Mouse (Mus musculus) thymus, postnatal 10 days (tissue): ENCODE data around the gene Cpne8.
"Not testable (repeated sequence)": the region's sequence is repeated elsewhere in the genome, so short reads cannot be mapped to it uniquely, and the experiment has no call there.

Experiments used
- DNase-seq, 2 experiments: peaks; one replicate each; pipeline ENCODE4 v3.0.0; 2021; ENCODE audit warnings: low spot score in 2 of 2

Gene Cpne8

DNA sequence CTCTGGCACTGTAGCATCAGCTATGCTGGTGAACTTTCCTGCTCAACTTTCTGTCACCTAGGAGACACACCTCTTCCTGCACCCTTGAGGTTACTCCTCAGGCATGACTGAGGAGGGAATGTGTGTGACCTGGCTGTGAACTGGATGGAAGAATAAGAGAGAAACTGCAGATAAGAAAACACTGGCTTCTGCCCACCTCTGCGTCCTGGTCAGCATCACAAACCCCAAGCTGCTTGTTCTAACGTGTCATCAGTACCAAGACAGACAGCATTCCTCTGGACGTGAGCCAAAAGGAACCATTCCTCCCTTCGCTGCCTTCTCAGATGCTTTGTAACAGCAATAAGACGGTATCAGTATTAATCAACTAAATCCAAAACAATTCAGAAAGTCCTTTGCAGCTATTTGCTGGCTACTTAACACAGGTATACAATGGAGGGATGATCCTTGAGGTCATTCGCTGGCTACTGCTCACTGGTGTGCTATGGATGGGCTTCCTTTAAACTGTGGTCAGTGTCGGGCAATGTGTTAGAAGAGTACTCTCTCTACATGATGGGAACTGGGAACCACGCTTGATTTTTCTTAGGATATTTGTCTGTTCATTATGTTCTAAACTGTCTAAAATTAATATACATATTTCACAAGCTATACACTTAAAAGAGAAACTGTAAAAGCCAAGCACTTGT, 63.0 kb downstream of the Cpne8 start:
- no peak for DNase-seq

- DNase-seq: not testable (repeated sequence)
Observed at GRCm38 (mm10) chr15:90610767-90611166, 68.5 kb downstream of the Cpne8 start.

DNA sequence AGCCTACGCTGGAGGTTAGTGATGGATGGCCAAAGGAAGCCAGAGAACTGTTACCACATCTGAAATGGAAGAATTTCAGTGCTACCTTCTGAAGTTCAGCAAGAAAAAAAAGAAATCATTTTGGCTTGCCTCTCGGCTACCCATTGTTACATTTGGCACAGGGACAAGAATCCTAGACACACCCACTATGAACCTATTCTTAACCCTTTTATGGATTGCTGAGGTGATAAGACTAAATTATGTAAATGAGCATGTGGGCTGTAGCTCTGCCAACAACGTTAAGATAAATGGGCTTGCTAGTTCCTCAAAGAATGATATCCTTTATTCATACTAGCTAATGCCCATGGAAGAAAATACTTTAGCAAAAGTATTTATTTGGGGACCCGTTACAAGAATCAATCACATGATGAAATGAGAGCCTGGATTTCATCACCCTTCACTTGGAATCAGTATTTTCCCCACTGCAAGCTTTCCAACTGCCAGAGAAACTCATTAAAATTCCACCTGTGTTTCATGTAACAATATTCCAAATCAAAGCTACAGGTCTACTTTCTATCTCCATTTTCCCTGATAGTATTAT, 69.3 kb downstream of the Cpne8 start:
- DNase-seq: no peak

DNA sequence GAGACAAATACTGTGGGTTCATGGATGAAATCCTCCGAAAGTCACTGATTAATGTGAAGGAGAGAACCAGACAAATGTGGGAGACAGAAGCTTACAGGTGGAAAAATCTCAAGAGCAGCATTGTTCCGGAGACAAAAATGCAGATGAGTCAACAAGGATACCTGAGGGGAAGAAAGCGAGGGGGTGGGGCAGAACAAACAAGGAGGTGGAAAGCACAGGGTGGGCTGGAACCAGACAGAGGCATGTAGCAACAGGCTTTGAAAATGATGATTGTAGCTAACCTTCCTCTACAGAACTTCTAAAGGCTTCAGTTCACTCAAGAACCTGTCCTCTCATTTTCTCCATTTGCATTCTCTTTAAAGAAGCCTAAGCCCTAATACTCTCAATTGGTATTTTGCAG, 70.9 kb downstream of the Cpne8 start:
- DNase-seq: no peak

- no peak for DNase-seq
Observed at GRCm38 (mm10) chr15:90607181-90607580, 72.1 kb downstream of the Cpne8 start.

- DNase-seq: no peak
Observed at GRCm38 (mm10) chr15:90603676-90604075, 75.6 kb downstream of the Cpne8 start.

DNA sequence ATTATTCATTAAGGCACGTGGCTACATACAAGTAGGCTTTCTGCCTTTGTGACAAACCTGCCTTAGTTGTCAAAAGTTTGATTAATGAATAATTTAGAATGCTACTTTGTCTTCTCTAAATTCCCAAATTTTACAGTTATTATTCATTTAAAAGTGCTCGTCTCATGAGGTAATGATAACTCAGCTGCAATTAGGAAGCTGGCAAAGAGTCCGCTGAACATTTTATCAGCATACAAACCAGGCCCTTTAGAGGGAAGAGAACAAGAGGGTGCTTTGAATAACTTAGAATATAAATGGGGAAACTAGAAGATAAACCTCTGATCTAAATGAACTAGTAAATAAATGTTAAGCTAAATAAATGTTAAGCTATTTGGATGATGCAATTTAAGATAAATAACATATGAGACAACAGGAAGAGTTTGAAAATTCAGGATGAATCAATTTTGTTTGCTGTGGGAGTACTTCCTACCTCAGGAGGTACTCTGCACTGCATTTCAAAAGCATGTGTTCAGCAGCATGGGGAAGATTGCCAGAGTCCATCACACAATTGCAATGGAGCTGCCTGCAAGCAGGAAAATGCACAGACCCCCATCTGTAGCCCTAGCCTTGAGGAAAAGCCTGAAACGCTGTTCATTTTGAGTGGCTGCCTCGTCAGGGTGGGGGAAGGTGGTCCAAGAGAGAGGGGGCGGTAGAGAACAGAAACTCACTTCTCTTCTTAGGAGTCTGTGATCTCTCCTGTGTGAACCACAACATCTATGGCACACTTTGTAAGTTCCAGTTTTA, 81.3 kb downstream of the Cpne8 start:
- DNase-seq: no peak

DNA sequence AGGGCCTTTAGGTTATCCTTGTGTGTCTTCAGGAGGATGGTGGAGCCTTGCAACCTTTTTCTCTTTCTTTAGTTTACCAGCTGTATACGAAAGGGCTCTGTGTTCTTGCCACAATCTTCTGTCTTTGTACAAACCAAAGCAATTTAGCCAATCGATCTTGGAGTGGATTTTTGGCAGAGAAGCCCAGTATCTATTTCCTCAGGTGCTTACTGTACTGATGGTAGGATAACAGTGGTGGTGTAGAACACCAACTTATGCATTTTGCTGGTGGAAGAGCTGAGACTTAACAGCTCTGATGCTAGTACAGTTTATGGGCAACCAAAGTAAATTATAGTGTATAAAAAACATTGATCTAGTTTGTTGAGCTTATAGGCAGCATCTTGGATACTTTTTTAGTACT, 83.6 kb downstream of the Cpne8 start:
- no peak for DNase-seq

DNA sequence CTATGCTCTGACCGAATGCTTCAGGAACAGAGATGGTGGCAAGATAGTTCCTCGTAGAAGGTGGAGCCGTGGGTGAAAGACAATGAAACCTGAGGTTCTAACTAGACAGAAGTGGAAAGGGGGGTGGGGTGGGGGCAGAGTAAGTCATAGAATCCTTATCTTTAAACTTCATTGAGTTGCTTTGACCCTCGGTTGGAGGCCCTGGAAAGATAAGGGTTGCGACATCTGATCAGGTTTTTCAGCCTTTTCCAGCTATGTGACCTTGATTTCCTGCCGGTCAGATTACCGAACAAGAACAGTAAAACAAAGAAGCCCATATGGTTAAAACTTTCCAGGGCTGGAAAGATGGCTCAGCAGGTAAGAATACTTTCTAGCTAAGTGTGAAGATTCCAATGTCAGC, 89.6 kb downstream of the Cpne8 start:
- no peak for DNase-seq

DNA sequence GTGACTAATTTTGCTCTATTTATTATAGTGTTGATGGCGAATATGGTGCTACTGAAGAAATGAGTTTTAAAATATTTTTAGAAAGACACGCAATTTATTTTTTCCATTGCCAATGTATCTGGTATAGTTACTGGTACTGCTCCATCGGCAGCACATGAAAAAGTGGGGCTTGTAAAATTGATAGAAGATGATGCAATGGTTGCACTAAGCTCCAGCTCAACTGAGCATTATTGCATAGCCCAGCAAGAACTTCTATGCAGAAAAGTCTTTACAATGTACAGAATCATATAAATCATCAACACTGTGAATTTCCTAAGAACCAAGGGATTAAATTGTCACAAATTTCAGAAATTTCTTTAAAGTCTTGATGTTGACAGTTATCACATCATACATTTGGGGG, 101.8 kb downstream of the Cpne8 start:
- DNase-seq: no peak

DNA sequence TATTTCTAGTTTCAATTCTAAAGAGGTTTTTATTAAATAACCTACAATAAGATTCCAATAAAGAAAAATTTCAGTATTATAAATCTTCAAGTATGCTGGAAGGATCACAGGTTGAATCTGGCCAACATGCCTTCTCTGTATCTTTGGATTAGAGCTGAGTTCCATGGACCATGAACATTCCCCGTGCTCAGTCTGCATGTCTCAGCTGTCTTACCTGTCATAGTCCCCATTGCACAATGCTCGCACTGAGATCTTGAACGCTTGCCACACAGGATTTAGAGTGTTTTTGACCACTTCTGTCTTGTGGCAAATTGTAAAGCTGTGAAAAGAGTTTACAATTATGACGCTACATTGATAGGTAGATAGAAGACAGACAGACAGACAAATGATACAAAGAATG, 110.0 kb downstream of the Cpne8 start:
- no peak for DNase-seq

DNA sequence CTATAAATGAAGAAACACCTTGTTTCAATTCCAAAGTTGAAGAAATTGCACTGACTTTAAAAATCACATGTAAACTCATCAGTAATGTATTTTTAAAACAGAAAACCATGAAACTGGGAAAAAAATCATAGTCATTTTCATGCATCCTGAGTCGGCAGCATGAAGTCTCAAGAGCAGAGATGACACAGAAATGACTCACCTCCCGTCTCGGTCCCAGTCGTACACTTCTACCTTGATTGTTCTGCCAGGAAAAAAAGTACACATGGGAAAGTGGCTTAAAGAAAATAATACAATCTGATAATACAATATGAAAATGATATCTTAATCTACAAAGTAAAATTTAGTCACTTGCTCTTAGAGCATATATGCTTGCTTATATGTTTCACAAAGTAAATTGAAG, 111.2 kb downstream of the Cpne8 start:
- DNase-seq: no peak

- no peak for DNase-seq
Observed at GRCm38 (mm10) chr15:90563996-90564395, 115.2 kb downstream of the Cpne8 start.

DNA sequence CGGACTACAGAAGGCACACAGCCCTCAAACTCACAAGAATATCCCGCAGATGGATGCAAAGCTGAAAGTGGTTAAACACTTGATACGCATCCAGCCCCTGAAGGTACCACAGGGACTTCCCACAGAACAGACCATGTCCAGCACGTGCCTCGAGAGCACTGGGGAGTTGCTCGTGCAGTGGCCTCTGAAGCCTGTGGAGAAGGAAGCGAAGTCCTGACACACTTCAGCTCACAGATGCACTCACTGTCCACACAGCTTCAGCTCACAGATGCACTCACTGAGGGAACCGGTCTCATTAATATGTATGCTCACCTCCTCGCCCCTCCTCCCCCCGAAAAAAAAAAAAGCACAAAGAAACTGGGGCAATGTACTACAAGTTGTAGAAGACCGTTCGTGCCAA, 117.6 kb downstream of the Cpne8 start:
- DNase-seq: no peak

DNA sequence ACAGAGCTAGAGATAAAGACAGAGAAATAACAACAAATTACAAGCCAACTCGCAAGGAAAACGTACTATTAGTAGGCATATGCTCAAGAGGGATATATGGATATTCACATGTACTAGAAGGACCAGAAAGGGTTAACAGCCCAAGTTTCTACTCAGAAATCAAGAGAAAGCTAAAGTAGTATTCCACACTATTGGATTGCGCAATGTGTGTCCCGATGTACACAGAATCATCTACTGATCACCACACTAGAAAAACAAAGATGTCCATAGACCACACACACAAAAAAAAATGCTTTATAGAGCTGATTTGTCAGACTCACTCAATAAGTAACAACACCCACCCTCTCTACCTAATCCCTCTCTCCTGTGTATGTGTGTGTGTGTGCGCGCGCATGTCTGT, 130.6 kb downstream of the Cpne8 start:
- no peak for DNase-seq

GRCm38 (mm10) chr15:90543447-90543846, 135.8 kb downstream of the Cpne8 start:
- DNase-seq: no peak

- DNase-seq: no peak
Observed at GRCm38 (mm10) chr15:90542126-90542525, 137.1 kb downstream of the Cpne8 start.

- no peak for DNase-seq
Observed at GRCm38 (mm10) chr15:90536311-90537202, 142.7 kb downstream of the Cpne8 start.

DNA sequence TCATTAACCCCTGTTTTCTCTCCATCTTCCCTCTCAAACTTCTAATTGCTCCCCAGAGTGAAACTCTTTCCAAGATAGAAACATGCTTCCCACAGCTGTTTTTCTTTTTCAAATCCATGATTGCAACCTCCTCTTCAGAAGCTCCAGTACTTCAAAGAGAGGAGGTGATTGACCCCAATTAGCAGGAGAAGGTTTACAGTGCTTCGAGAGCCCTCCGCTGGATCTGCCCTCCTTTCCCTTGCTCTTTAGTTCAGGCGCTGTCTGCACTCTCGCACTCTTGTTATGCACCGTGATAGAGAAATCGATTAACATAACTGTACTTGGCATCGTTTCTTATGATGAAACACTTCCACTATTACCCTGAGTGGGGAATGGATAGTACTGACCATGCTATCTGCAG, 143.5 kb downstream of the Cpne8 start:
- no peak for DNase-seq

DNA sequence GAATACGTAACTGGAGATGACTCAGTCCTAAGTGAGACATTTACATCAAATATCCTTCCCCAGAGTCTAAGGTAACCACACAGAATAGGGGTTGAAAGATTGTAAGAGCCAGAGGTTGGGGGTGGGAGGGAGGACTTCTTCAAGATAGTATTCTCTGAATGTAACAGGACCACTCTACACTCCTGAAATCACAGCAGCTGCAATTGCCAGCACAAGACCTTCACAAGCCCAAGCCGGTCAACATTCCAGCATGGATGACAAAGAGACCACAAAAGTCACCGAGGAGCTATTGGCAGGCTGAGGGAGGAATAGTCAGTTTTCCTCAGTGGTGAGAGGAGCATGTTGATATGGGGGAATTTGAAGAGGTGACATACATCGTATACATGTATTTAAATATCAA, 166.5 kb downstream of the Cpne8 start:
- DNase-seq: no peak

DNA sequence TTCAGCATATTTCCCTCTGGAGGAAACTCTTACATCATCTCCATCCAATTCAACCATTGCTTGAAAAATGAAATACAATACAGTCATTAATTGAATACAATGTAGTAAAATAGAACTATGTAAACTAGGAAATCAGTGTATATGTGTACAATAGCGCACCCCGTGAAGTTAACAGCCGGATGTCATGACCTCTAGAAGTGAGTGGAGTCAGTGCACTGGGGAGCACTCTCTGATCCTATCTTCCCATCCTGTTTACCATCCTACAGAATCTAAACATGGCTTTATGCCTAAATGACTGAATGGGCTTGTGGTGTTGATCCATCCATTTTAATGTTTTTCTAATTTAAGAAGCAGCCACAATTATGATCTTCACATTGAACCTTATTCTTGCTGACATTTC, 182.2 kb downstream of the Cpne8 start:
- no peak for DNase-seq

DNA sequence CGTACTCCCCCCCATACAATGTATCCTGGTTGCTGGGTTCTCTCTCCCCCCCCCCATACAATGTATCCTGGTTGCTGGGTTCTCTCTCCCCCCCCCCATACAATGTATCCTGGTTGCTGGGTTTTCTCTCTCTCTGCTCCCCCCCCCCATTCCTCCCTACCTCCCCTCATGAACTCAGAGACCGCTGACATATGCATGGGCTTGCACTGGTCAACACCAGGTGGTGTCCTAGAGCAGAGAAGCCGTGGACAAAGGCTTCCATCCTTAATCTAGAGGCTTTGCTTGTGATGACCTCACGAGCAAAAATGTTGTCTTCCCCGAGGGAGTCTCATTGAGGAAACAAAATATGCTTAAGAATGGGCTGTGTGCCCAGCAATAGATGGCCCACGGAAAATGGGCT, 187.7 kb downstream of the Cpne8 start:
- no peak for DNase-seq
